Mouse (Mus musculus) regulatory T cell (primary cell): ENCODE measurements around the gene Tert.

Experiments used
- in situ Hi-C: fragments of 300-600 bp; cut with MboI, MseI; formaldehyde crosslinking; loops from one replicate; pipeline ENCODE4 v1.15.1; 2025; ENCODE audit warnings: high pct_unique_total_duplicates

Gene Tert

GRCm38 (mm10) chr13:73626745-73627549, at the start of gene Tert:
Gene Tert (plus strand): TSS chr13:73626911.
- in situ Hi-C loops, result no loop called here

GRCm38 (mm10) chr13:73577277-73577676, 49.4 kb upstream of the Tert start:
- in situ Hi-C loops, result no loop called here

GRCm38 (mm10) chr13:73591488-73591887, 35.2 kb upstream of the Tert start:
- in situ Hi-C loops, result no loop called here

GRCm38 (mm10) chr13:73592546-73592945, 34.2 kb upstream of the Tert start:
- in situ Hi-C loops, result no loop called here

- in situ Hi-C loops, result no loop called here
These were observed 30.4 kb upstream of the Tert start for GRCm38 (mm10) chr13:73596276-73596675.

GRCm38 (mm10) chr13:73600217-73600616, 26.5 kb upstream of the Tert start:
- in situ Hi-C loops, result loop anchor here (5.0 kb wide), 1 partner anchor 273 kb away; the partner anchor contains the start of genes Mrpl36 and Ndufs6

- in situ Hi-C loops, result loop anchor here (5.0 kb wide), 1 partner anchor 276 kb away; the partner anchor contains the start of genes Mrpl36 and Ndufs6
These were observed 23.7 kb upstream of the Tert start for GRCm38 (mm10) chr13:73603046-73603445.

- in situ Hi-C loops, result loop anchor here (5.0 kb wide), 1 partner anchor 276 kb away; the partner anchor contains the start of genes Mrpl36 and Ndufs6
These were observed 23.1 kb upstream of the Tert start, which contains the start of gene Clptm1l for GRCm38 (mm10) chr13:73603522-73604155. Gene Clptm1l (plus strand): TSS chr13:73604006.

- in situ Hi-C loops, result loop anchor here (5.0 kb wide), 1 partner anchor 277 kb away; the partner anchor contains the start of genes Mrpl36 and Ndufs6
These were observed 22.4 kb upstream of the Tert start for GRCm38 (mm10) chr13:73604156-73604957.

- in situ Hi-C loops, result no loop called here
These were observed 8.3 kb upstream of the Tert start for GRCm38 (mm10) chr13:73618406-73618805.

GRCm38 (mm10) chr13:73620637-73621036, 6.1 kb upstream of the Tert start:
- in situ Hi-C loops, result no loop called here

GRCm38 (mm10) chr13:73626410-73626744, 334 bp upstream of the Tert start:
- in situ Hi-C loops, result no loop called here

GRCm38 (mm10) chr13:73628586-73629113, 1.9 kb downstream of the Tert start:
- in situ Hi-C loops, result no loop called here

- in situ Hi-C loops, result loop anchor here (10.0 kb wide), 1 partner anchor 207 kb away; no protein-coding TSS in a partner anchor
These were observed 5.1 kb downstream of the Tert start for GRCm38 (mm10) chr13:73631837-73632236.

- in situ Hi-C loops, result loop anchor here (10.0 kb wide), 1 partner anchor 213 kb away; no protein-coding TSS in a partner anchor
These were observed 11.1 kb downstream of the Tert start for GRCm38 (mm10) chr13:73637826-73638225.

- in situ Hi-C loops, result no loop called here
These were observed 14.6 kb downstream of the Tert start for GRCm38 (mm10) chr13:73641296-73641695.

GRCm38 (mm10) chr13:73646397-73647087, 19.8 kb downstream of the Tert start:
- in situ Hi-C loops, result loop anchor here (5.0 kb wide), 2 partner anchors 41 to 181 kb away; no protein-coding TSS in a partner anchor

- in situ Hi-C loops, result no loop called here
These were observed 26.6 kb downstream of the Tert start for GRCm38 (mm10) chr13:73653266-73653665.

GRCm38 (mm10) chr13:73654976-73655375, 28.3 kb downstream of the Tert start:
- in situ Hi-C loops, result no loop called here

- in situ Hi-C loops, result no loop called here
These were observed 32.2 kb downstream of the Tert start for GRCm38 (mm10) chr13:73658953-73659352.
